Mouse (Mus musculus) cerebellum, postnatal 14 days (tissue): Measurements from ENCODE around the gene Zdhhc5.
"Not testable (repeated sequence)": the region's sequence is repeated elsewhere in the genome, so short reads cannot be mapped to it uniquely, and the experiment has no call there.

Experiments
- DNase-seq, 2 experiments: peaks; one replicate each; pipeline ENCODE4 v3.0.0; 2021; ENCODE audit warnings: mixed read lengths in 2 of 2

Gene Zdhhc5

DNA sequence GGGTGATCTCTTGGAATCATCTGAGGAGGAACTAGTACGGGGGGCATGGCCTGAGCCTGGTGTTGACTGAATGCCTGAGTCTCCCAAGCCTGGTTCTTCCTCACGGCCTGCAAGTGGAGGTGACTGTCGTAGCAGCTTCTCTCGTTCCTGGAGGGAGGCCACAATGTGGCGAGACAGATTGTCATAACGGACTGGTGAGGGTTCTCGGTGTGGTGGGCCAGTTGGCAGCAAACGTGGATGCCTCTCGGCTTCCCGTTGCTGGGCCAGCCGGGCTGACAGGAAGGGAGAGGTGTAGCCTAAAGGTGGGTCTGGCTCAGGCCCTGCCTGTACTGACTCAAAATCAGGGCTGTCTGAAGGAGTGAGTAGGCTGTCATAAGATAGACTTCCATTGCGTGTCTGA, 24.9 kb downstream of the Zdhhc5 start:
- peak; percentile 70 to 75 for DNase-seq

DNA sequence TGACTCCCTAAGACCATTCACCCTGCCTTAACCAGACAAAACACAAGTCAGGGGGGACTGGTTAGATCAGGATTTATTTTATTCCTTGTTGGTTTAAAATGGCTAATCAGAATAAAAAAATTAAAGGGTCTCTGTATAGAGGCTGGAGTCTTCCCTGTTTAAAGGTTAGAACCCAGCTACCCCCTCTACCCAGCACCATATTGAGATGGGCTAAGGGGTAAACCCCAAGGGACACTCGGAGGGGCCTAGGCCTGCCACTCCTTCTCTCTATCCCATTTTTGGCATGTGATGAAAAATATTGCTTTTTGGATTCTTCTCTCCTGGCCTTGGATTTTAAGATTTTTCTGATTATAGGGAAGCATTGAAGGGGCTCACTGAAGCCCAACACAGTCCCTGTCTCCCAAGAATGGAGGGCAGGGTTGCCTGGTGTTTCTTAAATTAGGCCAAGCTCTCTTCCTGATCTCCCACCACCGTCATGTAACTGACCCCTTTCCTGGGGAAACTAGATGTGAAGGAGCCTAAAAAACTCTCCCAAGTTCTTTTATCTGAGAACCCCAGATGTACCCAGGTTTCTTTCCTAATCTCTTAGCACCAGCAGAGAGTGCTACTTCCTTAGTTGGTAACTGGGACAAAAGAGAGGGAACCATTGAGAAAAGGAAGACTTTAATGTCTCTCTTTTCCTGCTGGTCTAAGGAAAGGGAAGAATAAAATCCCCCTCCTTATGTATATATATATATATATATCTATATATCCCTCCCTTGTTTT, 26.7 kb downstream of the Zdhhc5 start:
- DNase-seq, result no peak

DNA sequence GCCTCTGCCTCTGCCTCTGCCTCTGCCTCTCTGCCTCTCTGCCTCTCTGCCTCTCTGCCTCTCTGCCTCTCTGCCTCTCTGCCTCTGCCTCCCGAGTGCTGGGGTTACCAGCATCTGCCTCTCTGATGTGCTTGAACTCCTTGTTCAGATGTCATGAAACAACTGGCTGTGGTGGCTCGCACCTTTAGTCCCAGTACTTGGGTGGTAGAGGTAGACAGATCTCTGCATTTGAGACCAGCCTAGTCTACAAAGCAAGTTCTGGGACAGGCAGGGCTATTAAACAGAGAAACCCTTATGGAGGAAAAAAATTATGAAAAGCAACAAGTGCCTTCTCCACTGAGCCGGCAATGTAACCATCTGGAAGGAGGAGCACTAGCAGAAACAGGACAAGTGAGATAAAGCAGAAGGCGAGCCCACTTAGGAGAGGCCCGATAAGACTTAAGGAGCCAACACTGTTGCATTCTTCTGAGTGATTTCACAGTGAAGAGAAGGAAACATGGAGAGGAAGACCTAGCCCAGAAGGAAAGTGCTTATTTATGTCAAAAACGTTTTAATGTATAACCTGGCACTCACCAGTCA, 32.3 kb downstream of the Zdhhc5 start:
- DNase-seq, result no peak

DNA sequence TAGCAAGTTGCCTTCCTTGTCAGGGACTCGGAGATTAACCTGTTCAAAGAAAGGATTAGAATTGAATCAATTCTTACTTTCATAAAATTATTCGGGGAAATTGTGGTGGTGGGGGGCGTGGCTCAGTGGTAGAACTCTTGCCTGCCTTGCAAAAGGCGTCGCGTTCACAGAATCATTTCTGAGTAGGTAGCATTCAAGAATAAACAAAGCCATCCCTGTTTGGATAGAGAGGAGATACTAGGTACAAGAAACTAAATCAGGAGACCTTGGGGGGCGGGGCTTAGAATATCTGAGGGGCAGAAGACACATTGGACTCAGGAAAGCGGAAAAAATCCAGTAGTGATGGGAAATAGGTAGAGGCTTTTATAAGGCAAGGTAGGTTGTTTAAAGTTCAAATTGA, 36.0 kb downstream of the Zdhhc5 start, which contains the start of gene Tmx2:
TSS of gene Tmx2 (minus strand) at position 125 of the 400 bp plus-strand sequence.
- DNase-seq, result peak in 1 of 2 experiments; percentile 20

DNA sequence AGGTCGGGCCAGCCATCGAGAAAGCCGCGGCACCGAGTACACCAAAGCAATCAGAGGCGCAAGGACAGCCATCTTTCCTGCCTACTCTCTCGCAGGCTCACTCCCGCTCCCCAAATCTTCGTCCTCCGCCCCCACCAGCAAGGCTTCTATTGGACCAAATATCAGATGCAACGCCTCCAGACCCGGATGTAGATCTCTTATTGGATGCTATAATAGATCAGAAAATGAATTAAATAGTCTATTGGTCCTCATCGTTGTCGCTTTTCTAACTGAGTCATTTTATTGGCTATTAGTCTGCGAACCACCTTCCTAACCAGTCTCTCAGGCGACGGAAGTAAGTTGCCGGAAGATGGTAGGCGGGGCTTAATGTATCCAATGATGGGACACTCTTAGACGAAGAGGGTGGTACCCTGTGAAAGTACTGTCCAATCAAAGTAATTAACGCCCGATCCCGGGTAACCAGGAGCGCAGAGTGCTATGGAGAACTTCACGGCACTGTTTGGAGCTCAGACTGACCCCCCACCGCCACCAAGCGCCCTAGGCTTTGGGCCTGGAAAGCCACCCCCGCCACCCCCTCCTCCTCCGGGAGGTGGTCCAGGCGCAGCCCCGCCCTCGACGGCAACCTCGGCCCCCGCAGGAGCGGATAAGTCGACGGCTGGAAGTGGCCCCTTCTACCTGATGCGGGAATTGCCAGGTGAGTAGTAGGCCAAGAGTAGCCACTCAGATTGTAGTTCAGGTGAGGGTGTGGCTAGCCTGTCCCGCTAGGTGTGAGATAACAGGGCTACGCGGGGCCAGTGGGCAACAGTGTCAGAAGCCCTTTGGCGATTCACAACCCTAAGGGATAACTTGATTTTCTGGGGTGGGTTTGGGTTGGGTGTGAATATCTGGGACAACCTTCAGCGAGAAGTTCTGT, 36.8 kb downstream of the Zdhhc5 start, which contains the start of the genes Gm28635 and Med19:
TSS of gene Gm28635 (minus strand) at position 74 of the 913 bp plus-strand sequence.
TSS of gene Med19 (plus strand) at position 435 of the 913 bp plus-strand sequence.
- peak; percentile 92 to 94 for DNase-seq

DNA sequence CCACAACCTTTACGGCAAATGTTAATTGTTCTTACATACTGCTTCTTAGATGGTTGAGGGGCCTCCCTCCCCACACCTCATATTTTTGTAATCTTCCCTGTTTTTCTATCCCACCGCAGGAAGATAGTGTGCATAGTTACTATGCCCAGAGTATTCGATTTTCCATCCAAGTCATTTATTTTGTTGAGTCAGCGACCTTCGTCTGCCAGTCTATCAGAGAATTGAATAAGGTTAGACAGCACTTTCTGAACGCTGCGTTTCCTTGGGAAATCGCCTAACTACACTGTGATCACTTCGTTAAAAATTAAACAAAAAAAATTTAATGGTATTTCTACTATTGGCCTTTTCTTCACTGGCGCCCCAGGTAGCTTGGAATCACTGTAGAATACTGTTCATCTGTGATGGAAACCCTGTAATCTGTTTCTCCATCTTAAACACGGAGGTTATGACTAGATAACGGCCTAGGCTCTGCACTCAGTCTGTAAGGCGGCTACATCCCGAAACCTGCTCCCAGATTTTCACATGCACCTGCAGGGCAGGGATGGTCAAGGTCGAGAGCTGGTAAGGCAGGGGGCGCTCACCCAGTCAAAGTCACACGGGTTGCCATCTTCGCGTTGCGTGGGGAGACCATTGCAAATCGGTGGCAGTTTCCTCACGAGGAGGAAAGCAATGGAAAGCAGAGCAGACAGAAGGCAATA, 37.6 kb downstream of the Zdhhc5 start:
- DNase-seq, result peak in 1 of 2 experiments; percentile 81

DNA sequence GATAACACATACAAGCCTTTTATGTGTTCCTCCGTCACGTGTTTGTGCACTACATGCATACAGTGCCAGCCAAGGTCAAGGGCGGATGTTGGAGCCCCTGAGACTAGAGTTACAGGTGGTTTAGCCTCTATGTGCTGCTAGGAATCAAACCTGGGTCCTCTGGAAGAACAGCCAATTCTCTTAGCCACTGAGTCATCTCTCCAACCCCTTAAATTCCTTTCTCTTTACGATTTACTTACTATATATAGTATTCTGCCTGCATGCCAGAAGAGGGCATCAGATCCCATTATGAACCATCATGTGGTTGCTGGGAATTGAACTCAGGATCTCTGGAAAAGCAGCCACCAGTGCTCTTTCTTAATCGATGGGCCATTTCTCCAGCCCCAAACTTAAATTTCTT, 43.4 kb downstream of the Zdhhc5 start:
- DNase-seq, result not testable (repeated sequence)

DNA sequence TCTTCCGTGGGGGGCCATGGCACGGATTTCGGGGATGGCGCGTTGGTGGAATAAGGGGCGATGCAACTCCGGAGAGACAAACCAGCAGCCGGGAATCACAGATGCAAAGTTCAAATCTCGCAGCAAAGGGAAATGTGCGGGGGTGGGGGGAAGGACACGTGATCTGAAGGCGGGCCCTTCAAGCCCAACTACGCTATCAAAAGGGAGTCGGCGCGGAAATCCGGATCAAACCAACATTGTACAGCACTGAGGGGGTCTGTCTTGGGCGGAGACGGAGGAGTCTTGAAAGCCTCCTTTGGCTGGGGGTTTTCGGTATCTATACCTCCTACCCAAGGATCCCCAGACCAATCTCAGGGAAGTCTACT, 44.4 kb downstream of the Zdhhc5 start, which contains the start of gene Selenoh:
TSS of gene Selenoh (minus strand) at position 202 of the 365 bp plus-strand sequence.
- DNase-seq, result peak; percentile 90 to 93

DNA sequence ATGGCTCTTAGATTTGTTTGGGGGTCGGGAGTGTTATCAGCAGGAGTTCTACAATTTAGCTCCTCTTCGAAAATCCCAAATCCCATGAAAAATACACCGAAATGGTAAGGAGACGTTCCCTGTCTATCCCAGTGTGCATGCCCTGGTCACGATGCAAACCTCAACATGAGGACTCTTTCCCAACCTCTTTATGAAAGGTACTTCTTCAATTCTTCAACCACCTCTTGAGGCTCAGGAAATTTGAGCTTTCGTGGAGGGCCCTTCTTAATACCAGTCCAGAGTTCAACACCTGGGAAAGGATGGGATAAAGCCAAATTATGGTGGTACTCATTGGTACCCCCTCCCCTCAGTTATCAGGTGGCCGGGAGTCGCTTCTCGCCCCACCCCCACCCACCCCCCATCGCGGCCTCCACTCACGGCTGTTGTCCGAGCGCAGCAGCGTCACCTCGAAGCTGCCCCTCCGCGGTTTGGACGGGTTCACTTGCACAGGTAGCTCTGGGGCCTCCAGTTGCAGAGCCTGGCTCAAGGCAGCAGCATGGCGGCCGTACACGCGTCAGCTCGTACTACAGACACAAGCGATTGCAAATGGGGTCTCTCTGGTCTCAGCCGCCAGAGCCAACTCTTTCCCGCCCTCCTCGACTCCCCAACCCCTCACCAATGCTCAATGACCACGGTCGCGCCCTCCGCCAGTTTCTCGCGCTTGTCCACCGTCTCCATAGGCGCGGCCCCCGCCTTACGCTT, 45.0 kb downstream of the Zdhhc5 start:
- no peak for DNase-seq

DNA sequence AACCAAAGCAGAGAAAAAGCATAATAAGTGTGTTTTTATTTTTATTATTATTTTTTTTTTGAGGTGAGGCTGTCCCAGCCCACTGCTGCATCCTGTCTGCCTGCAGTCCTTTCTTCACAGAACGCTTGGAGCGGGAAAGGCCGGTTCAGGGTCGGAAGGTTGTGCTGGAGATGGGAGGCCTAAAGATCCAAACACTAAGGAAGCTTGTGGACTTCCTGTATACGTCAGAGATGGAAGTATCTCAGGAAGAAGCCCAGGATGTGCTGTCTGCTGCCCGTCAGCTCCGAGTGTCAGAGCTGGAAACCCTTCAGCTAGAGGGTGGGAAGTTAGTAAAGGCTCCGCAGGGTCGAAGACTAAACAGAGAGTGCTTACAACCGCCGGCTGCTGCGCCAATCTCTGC, 48.9 kb downstream of the Zdhhc5 start:
- no peak for DNase-seq

DNA sequence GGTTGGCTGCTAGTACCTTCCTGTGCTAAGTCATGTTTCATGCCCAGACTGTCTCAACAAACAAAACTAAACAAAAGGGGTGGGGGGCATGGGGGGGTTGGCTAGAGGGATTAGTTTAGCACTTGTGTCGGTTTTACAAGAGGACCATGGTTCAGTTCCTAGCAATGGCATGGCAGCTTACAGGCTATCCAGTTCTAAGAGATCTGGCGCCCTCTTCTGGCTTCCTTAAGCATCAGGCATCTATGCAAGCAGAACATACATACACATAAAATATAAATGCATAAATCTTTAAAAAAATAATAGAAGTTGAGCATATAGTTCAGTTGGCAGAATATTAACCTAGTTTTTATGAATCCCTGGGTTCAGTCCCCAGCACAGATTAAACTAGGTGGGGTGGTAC, 52.1 kb downstream of the Zdhhc5 start:
- peak; percentile 46 to 59 for DNase-seq

DNA sequence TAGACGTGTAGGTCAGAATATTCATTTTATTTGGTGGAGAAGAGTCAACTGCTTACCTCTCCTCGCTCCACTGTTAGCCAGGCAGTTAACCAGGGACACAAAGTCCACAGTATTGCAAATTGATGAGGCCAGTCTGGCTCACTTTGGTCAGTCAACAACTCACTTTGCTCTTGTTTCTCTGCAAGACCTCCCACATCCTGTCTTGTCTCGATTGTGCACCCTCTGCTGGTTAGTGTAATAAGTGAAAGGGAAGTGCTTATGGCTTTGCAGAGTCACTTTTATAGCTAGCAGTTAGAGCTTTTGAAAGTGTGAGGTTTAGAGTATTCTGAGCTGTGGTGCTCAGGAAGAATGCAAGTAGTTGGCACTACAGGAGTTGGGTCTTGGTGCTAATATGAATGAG, 54.7 kb downstream of the Zdhhc5 start:
- peak in 1 of 2 experiments; percentile 33 for DNase-seq

DNA sequence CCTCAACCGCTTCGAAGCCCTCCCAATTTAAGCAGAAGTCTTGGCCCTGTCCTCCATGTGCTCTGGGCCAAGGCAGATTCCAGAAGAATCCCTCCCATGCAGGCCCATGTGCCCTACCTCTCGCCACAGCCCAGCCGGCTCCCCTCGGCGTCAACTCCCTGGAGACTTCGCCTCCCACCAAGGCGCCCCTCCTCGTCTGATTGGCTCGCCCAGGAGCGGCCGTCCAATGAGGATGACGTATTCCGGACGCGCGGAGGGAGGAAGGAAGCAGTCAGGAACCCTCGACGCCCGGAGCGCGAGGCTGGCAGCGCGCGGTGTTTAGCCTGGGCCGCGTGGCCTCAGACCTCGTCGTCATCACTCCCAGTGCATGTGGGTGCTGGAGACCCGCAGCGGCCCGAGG, 56.2 kb downstream of the Zdhhc5 start, which contains the start of gene Btbd18:
TSS of gene Btbd18 (plus strand) at position 274 of the 400 bp plus-strand sequence.
- no peak for DNase-seq

DNA sequence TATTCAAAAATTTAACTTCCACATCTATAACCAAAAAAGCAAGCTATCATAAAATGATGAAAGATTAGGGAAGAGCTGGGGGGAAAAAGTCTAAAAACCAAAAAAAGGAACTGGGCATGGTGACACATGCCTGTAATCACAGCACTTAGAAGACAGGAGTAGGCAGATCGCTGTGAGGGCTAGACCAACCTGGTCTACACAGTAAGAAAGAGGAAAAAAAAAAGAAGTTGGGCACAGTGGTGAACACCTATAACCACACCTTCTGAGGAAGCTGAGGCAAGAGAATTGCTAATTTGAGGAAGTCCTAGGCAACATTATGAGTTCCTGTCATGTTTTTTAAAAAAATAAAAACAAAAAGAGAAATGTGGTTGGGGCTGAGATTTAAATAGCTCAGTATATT, 59.1 kb downstream of the Zdhhc5 start:
- no peak for DNase-seq

DNA sequence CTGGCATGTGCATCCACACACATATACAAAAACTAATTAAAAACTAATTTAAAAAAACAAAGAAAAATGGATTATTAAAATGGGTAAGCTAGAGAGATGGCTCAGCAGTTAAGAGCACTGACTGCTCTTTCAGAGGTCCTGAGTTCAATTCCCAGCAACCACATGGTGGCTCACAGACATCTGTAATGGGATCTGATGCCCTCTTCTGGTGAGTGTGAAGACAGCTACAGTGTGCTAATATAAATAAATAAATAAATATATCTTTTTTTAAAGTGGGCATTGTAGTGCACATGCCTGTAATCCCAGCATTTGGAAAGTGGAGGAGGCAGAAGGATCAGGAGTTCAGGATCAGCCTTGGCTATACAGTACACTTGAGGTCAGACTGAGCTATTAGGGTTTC, 61.6 kb downstream of the Zdhhc5 start:
- no peak for DNase-seq

DNA sequence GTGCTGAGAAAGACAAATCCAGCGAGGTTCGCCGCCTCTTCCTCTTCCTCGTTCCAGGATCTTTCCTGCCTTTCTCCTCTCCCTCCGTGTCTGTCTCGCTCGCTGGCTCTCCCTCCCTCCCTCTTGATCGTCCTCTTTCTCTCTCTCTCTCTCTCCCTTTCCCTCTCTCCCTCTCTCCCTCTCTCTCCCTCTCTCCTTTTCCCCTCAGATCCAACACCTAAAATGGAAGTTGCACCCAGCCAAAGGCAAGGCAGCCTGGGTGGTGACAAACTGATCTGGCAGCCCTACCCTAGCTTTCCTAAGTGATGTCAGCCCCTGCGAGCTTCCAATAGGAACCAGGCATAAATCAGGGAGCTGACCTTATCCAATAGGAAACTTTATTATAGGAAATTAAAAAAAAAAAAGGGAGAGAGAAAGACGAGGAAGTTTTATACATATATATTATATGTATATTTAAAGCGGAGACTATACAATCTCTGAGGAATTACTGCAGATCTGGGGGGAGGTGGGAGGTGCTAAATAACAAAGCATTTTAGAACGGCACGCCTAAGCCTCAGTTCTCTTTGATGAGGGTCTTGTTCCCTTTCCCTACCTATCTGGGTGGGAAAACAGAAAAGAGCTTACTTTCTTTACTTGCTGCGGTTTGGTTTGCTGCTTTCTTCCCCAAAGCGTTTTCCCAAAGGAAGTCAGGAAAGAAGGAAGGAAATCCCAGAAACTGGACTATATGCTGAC, 64.3 kb downstream of the Zdhhc5 start, which contains the start of gene Ctnnd1:
TSS of gene Ctnnd1 (minus strand) at position 302 of the 732 bp plus-strand sequence.
- peak; percentile 87 to 89 for DNase-seq

DNA sequence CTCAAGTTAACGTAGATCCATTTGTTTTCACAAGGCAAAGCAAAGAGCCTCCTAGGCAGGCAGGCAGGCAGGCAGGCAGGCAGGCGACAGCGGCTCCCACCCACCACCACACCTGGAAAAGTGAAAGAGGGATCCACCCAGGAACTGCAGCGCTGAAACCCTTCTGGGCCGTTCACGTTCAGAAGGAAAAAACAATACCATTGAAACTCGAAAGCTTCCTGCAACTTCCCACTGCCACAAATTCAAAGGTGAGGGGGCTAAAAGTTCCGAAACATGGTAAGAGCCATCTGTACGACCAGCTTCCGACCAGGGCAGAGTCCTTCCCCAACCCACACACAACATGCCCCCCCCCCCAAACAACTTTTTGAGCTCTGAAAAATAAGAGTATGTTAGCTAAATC, 65.3 kb downstream of the Zdhhc5 start:
- peak; percentile 18 to 26 for DNase-seq

DNA sequence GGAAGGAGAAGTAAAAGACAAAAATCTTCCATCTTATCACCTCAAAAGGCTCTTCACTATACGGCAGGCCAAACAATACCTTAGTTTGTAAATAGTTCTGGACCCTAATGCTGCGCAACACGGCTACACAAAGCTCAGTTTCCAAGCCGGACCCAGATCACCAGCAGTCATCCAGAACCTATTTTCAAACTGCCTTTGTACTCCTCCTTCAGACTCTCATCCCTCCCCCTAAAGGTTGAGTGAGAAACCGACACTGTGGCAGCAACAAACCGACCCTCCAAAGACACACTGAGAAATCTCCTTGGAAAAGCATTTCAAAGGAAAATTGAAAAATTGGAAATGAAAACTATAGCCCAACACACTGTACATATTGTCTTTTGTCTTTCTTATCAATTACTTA, 66.6 kb downstream of the Zdhhc5 start:
- DNase-seq, result peak in 1 of 2 experiments; percentile 26

DNA sequence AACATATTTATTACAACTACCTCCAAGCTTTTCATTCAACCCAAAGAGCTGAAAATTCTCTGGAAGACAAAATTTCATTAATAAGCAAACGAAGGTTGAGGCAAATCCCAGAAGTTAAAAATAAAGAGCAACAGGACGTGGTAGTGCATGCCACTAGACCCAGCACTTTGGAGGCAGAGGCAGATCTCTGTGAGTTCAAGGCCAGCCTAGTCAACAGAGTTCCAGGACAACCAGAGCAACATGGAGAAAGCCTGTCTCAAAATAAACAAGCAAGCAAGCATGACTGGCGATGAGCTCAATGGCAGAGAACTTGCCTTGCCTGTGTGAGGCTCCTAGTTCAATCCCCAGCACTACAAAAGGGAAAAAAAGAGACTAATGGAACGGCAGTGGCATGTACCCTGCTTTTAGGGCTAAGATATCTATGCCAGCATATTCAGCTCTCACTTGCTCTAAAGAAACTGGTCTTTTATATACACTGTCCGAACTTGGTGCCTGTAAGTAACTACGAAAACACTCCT, 67.9 kb downstream of the Zdhhc5 start:
- DNase-seq, result no peak

DNA sequence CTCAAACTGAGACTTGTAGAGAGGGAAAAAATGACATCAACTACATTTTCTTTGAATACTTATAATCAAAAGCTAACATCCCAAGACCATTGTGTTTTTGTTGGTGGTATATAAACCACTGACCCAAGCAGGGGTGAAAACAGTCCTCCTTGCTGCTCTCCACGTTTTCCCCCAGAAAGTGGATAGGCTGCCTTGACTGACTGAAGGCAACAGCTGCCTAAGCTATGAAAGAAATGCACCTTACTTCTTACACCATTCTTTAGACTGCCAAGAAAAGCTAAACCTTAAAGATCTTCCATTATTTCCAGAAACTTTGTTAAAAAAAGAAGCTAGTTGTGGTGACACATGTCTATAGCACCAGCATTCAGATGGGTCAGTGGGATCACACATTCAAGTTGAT, 68.8 kb downstream of the Zdhhc5 start:
- DNase-seq, result no peak

DNA sequence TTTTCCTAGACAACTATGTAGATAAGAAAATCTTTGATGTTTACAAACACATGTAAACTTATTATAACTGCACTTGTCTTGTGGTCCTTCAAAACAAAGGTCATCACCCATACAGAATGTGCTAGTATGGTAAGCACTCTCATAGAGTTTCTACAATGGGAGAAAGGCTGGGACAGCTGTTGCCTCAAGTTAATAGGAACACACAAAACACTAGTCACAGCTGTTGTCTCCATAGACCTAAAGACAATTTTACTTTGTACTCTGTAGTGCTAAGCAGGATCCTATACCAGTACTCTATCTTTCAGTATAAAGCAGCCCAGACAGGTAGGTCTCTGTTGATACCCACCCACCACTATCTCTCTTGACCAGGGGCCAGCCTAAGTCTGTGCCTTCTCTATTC, 74.1 kb downstream of the Zdhhc5 start:
- DNase-seq, result no peak
